Mouse (Mus musculus): Measurements from ENCODE around the gene Taf12. TPM values are rescaled to one million over a fixed set of nuclear protein-coding genes. Genes with fewer than 3 reads are reported as not detected.

Taf12 gene
- polyA plus RNA-seq, 1 experiment from 2014 or later, result 40.3 TPM

Other genes with a start within 250 kb of the Taf12 start
- gene Gm10300, start 199.7 kb upstream of the Taf12 start, polyA plus RNA-seq (2015; fragmentation: Nextera tagmentation; extraction: Ambion mirVana), result 0.09 TPM in 1 of 2 replicates, not detected in the other
- gene Epb41, start 199.1 kb upstream of the Taf12 start, polyA plus RNA-seq (2015; fragmentation: Nextera tagmentation; extraction: Ambion mirVana), result 43.1 and 60.9 TPM in 2 replicates
- 0.86 and 1.4 TPM in 2 replicates for gene Oprd1, start 129.9 kb upstream of the Taf12 start, polyA plus RNA-seq (2015; fragmentation: Nextera tagmentation; extraction: Ambion mirVana)
- 92.7 and 102 TPM in 2 replicates for gene Ythdf2, start 62.1 kb upstream of the Taf12 start, polyA plus RNA-seq (2015; fragmentation: Nextera tagmentation; extraction: Ambion mirVana)
- gene Gmeb1, start 12.8 kb upstream of the Taf12 start, polyA plus RNA-seq (2015; fragmentation: Nextera tagmentation; extraction: Ambion mirVana), result 37.6 and 38.1 TPM in 2 replicates
- gene Rab42, start 29.0 kb downstream of the Taf12 start, polyA plus RNA-seq (2015; fragmentation: Nextera tagmentation; extraction: Ambion mirVana), result 3.9 and 4.8 TPM in 2 replicates
- gene Trnau1ap, start 55.2 kb downstream of the Taf12 start, polyA plus RNA-seq (2015; fragmentation: Nextera tagmentation; extraction: Ambion mirVana), result 75.2 and 77.9 TPM in 2 replicates
- gene Rcc1, start 79.2 kb downstream of the Taf12 start, polyA plus RNA-seq (2015; fragmentation: Nextera tagmentation; extraction: Ambion mirVana), result 31.5 and 35.2 TPM in 2 replicates
- 5.0 and 7.0 TPM in 2 replicates for gene Phactr4, start 148.1 kb downstream of the Taf12 start, polyA plus RNA-seq (2015; fragmentation: Nextera tagmentation; extraction: Ambion mirVana)
- 14.7 and 15.2 TPM in 2 replicates for gene Med18, start 189.5 kb downstream of the Taf12 start, polyA plus RNA-seq (2015; fragmentation: Nextera tagmentation; extraction: Ambion mirVana)
- gene Sesn2, start 236.1 kb downstream of the Taf12 start, polyA plus RNA-seq (2015; fragmentation: Nextera tagmentation; extraction: Ambion mirVana), result 13.3 and 14.6 TPM in 2 replicates